Comparison of ENCODE assay signal across 8 mouse cellular contexts in the genomic region with DNA sequence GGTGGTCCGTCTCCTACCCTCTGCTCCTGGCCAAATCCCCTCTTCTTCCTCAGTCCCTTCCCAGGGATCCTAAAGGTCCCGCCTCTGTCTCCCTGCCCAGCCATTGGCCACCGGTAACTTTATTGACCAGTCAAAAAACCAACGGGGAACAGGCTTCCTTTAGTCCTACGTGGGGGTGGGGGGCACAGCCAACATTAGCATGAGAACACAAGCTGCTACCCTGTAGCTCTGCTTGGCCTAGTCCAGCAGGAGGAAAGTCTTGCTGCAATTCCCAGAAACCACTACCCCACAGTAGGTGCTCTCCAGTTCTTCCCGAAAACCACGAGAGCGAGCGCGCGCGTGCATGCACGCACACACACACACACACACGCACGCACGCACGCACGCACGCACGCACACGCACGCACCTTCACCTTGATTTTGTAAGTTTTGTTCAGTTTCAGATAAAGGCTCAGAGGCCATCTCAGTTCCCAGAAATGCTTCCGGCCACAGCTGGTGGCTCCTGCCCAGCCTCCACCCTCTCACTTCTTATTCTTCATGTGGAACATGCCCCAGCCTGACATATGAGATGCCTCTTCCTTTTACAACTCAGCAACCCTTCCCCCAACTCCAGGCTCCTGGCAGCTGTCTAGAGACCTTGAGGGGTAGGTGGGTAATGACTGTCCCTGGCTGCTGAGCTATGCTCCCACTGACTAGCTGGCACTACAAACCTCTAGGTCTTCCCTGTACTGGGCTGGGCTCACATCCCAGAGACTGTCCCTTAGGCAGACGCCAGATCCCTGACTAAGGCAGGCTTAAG. TPM values are rescaled to one million over a fixed set of nuclear protein-coding genes. Genes with fewer than 3 reads are reported as not detected.
DNase-seq lines count a peak whose midpoint lies in the region; ATAC-seq lines count a peak whose summit lies in the region.

No protein-coding gene starts in this region.

- peak overlapping the region; percentile 44 for H3K4me3 ChIP-seq in hindbrain, embryonic 12.5 days

- peak; percentile 94 for ATAC-seq in hindbrain, embryonic 12.5 days (ENCODE audit: low FRiP score)

- H3K4me1 ChIP-seq in hindbrain, embryonic 12.5 days, result peaks cover 30% of the 10 kb centered on the region

- H3K4me2 ChIP-seq in hindbrain, embryonic 12.5 days (replicated peaks), result peak overlapping the region; percentile 59

- peak overlapping the region; percentile 65 for H3K9ac ChIP-seq in hindbrain, embryonic 12.5 days

- 3% methylated on average over 24 of the region's 24 CpGs for WGBS in hindbrain, embryonic 12.5 days

- H3K36me3 ChIP-seq in hindbrain, embryonic 12.5 days, result peaks cover 22% of the 10 kb centered on the region

- peaks cover 28% of the 10 kb centered on the region for H3K27me3 ChIP-seq in hindbrain, embryonic 12.5 days

- peak; percentile 86 for DNase-seq in MN1 (ENCODE audit: low spot score)
- DNase-seq in cerebellum, adult 9-11 months, result peak; percentile 90
- DNase-seq in frontal cortex, postnatal 14 days (ENCODE audit: low spot score in 2 of 2), result peak; percentile 71 to 78
- peak; percentile 51 to 60 for DNase-seq in layer of hippocampus, postnatal 25 days (ENCODE audit: extremely low spot score in 1 of 2, low spot score in 1 of 2)
- peak; percentile 78 for DNase-seq in lung, postnatal 14 days
- peak; percentile 68 for DNase-seq in retina, adult 2 months (ENCODE audit: low read depth, low spot score)
- peak; percentile 55 to 70 for DNase-seq in thymus, postnatal 36 days

- H3K9me3 ChIP-seq in hindbrain, embryonic 12.5 days (replicated peaks), result no peaks in the 10 kb centered on the region

- H3K27ac ChIP-seq in hindbrain, embryonic 12.5 days, result peak overlapping the region; percentile 87

RNA-seq across cellular contexts. Expression of gene Tnfrsf18, which starts 5.8 kb away (rescaled TPM):
- 1.8 and 2.6 TPM in 2 replicates for polyA plus RNA-seq in hindbrain, embryonic 12.5 days (2016; fragmentation: Nextera tagmentation; extraction: Ambion mirVana)
- total RNA-seq in layer of hippocampus, postnatal 25 days (2021), result not detected

RNA-seq across cellular contexts. Expression of gene Tnfrsf4, which starts 18.1 kb away (rescaled TPM):
- polyA plus RNA-seq in hindbrain, embryonic 12.5 days (2016; fragmentation: Nextera tagmentation; extraction: Ambion mirVana), result 0.29 and 0.76 TPM in 2 replicates
- 1 to 10 TPM; 1.0 to 2.2 TPM for total RNA-seq in layer of hippocampus, postnatal 25 days (2021)

RNA-seq across cellular contexts. Expression of gene Ttll10, which starts 27.4 kb away (rescaled TPM):
- 0.14 and 0.32 TPM in 2 replicates for polyA plus RNA-seq in hindbrain, embryonic 12.5 days (2016; fragmentation: Nextera tagmentation; extraction: Ambion mirVana)
- under 1 TPM; 0.12 to 0.31 TPM for total RNA-seq in layer of hippocampus, postnatal 25 days (2021)

RNA-seq across cellular contexts. Expression of gene Sdf4, which starts 39.1 kb away (rescaled TPM):
- 129 and 130 TPM in 2 replicates for polyA plus RNA-seq in hindbrain, embryonic 12.5 days (2016; fragmentation: Nextera tagmentation; extraction: Ambion mirVana)
- total RNA-seq in layer of hippocampus, postnatal 25 days (2021), result 100 to 1,000 TPM; 180 to 193 TPM

RNA-seq across cellular contexts. Expression of gene B3galt6, which starts 39.3 kb away (rescaled TPM):
- polyA plus RNA-seq in hindbrain, embryonic 12.5 days (2016; fragmentation: Nextera tagmentation; extraction: Ambion mirVana), result 19.5 and 20.4 TPM in 2 replicates
- 10 to 100 TPM; 10.4 to 11.2 TPM for total RNA-seq in layer of hippocampus, postnatal 25 days (2021)

Comparison
In these comparisons a context has a peak if more than half of its experiments do, and no peak if none do; other contexts are left out.
1. Peak in every context shown above with its lines: DNase-seq, ATAC-seq, H3K4me3 ChIP-seq and H3K27ac ChIP-seq.